Mouse (Mus musculus): ENCODE results near the gene Patl2. TPM values are rescaled to one million over a fixed set of nuclear protein-coding genes. Genes with fewer than 3 reads are reported as not detected.

The Patl2 gene
- polyA plus RNA-seq (2015; fragmentation: Illumina TruSeq; extraction: RNeasy Lipid Tissue Mini Kit (QIAGEN cat#74804); ENCODE audit: insufficient read depth, low read depth, low replicate concordance): not detected

DNA sequence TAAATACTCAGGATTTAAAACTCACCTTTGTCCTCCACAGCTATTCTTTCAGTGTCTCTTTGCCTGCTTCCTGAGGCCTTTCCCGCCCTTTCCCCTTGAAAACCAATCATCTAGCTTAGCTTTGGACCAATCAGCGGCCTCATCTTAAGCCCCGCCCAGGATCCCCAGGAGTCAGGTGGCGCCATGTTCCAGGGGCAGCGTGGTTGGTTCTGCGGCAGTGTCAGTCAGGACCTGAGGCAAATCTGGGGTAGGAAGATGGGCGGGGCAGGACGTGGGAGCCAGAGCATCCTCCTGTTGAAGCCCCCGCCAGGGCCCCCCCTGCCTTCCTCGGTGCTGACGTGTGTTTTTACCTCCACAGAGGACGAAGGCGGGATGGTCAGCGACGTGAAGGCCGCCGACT is at the start of gene Patl2, which contains the start of gene Terb2:
Patl2 (minus strand) TSS at position 84 of the 400 bp plus-strand sequence.
Terb2 (plus strand) TSS at position 167 of the 400 bp plus-strand sequence.

GRCm38 (mm10) chr2:122234611-122235288 is 48.8 kb upstream of the Patl2 start, which contains the start of gene Sord:
TSS of gene Sord (plus strand) at chr2:122234749.

GRCm38 (mm10) chr2:122160680-122161079 is 25.3 kb downstream of the Patl2 start, which contains the start of gene Trim69:
TSS of gene Trim69 (plus strand) at chr2:122160700.

GRCm38 (mm10) chr2:122147508-122148241 is 38.3 kb downstream of the Patl2 start, which contains the start of gene B2m:
TSS of gene B2m (plus strand) at chr2:122147686.

GRCm38 (mm10) chr2:122117961-122118958 is 67.7 kb downstream of the Patl2 start, which contains the start of gene Spg11:
TSS of gene Spg11 (minus strand) at chr2:122118386.

Other genes starting within 250 kb of the Patl2 start
- gene Ctdspl2, start 230.2 kb downstream of the Patl2 start, polyA plus RNA-seq (2015; fragmentation: Illumina TruSeq; extraction: RNeasy Lipid Tissue Mini Kit (QIAGEN cat#74804); ENCODE audit: insufficient read depth, low read depth, low replicate concordance): 2.5 TPM
- gene Mageb3, start 230.1 kb downstream of the Patl2 start, polyA plus RNA-seq (2015; fragmentation: Illumina TruSeq; extraction: RNeasy Lipid Tissue Mini Kit (QIAGEN cat#74804); ENCODE audit: insufficient read depth, low read depth, low replicate concordance): not detected
- 8.5 TPM for gene Eif3j1, start 157.6 kb downstream of the Patl2 start, polyA plus RNA-seq (2015; fragmentation: Illumina TruSeq; extraction: RNeasy Lipid Tissue Mini Kit (QIAGEN cat#74804); ENCODE audit: insufficient read depth, low read depth, low replicate concordance)
- gene Spg11, start 67.8 kb downstream of the Patl2 start, polyA plus RNA-seq (2015; fragmentation: Illumina TruSeq; extraction: RNeasy Lipid Tissue Mini Kit (QIAGEN cat#74804); ENCODE audit: insufficient read depth, low read depth, low replicate concordance): 2.7 TPM
- 330 TPM for gene B2m, start 38.5 kb downstream of the Patl2 start, polyA plus RNA-seq (2015; fragmentation: Illumina TruSeq; extraction: RNeasy Lipid Tissue Mini Kit (QIAGEN cat#74804); ENCODE audit: insufficient read depth, low read depth, low replicate concordance)
- not detected for gene Trim69, start 25.5 kb downstream of the Patl2 start, polyA plus RNA-seq (2015; fragmentation: Illumina TruSeq; extraction: RNeasy Lipid Tissue Mini Kit (QIAGEN cat#74804); ENCODE audit: insufficient read depth, low read depth, low replicate concordance)
- gene Terb2, start 83 bp upstream of the Patl2 start, polyA plus RNA-seq (2015; fragmentation: Illumina TruSeq; extraction: RNeasy Lipid Tissue Mini Kit (QIAGEN cat#74804); ENCODE audit: insufficient read depth, low read depth, low replicate concordance): not detected
- gene Sord, start 48.6 kb upstream of the Patl2 start, polyA plus RNA-seq (2015; fragmentation: Illumina TruSeq; extraction: RNeasy Lipid Tissue Mini Kit (QIAGEN cat#74804); ENCODE audit: insufficient read depth, low read depth, low replicate concordance): 15.0 TPM
- 1.1 TPM for gene Duox2, start 112.3 kb upstream of the Patl2 start, polyA plus RNA-seq (2015; fragmentation: Illumina TruSeq; extraction: RNeasy Lipid Tissue Mini Kit (QIAGEN cat#74804); ENCODE audit: insufficient read depth, low read depth, low replicate concordance)
- not detected for gene Duoxa2, start 112.7 kb upstream of the Patl2 start, polyA plus RNA-seq (2015; fragmentation: Illumina TruSeq; extraction: RNeasy Lipid Tissue Mini Kit (QIAGEN cat#74804); ENCODE audit: insufficient read depth, low read depth, low replicate concordance)
- gene Duoxa1, start 127.5 kb upstream of the Patl2 start, polyA plus RNA-seq (2015; fragmentation: Illumina TruSeq; extraction: RNeasy Lipid Tissue Mini Kit (QIAGEN cat#74804); ENCODE audit: insufficient read depth, low read depth, low replicate concordance): not detected
- not detected for gene Duox1, start 129.5 kb upstream of the Patl2 start, polyA plus RNA-seq (2015; fragmentation: Illumina TruSeq; extraction: RNeasy Lipid Tissue Mini Kit (QIAGEN cat#74804); ENCODE audit: insufficient read depth, low read depth, low replicate concordance)
- gene Shf, start 183.0 kb upstream of the Patl2 start, polyA plus RNA-seq (2015; fragmentation: Illumina TruSeq; extraction: RNeasy Lipid Tissue Mini Kit (QIAGEN cat#74804); ENCODE audit: insufficient read depth, low read depth, low replicate concordance): 2.8 TPM
- 2.8 TPM for gene Slc28a2, start 240.3 kb upstream of the Patl2 start, polyA plus RNA-seq (2015; fragmentation: Illumina TruSeq; extraction: RNeasy Lipid Tissue Mini Kit (QIAGEN cat#74804); ENCODE audit: insufficient read depth, low read depth, low replicate concordance)

Data from pancreas, adult 10 weeks (tissue).